8 mouse cellular contexts compared by ENCODE assay signal in the genomic region with DNA sequence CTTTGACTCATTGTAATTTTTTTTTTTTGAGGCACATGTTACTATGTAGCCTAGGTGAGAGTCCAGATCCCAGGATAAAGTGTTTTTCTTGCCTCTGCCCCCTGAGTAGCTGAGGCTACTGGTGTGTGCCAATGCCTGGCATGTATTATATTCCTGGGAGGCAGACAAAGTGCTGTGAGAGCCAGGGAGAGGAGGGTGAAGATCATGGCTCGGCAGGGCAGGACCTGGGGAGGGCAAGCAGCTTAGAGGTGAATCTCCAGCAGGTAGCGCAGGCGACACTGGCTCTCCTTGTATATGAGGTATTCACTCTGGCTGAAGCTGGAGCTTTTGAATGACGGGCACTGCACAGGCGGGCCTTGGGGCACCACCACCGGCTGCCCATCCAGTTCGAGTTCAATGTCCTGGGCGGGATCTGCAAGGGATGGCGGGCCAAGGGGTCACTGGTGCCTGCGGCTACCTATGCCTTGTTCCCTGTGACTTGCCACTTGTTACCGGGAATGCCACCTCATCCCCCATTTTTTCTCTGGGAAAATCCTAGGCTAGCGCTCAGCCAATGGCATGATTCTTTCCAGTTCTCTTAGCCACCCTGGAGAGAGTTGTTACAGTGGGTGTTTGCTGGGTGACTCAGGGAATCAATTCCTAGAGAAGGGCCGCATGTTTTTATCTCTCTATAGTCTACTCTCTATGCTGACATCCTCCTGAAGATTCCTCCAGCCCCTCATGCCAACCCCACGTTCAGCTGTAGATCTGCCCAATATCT. TPM values are rescaled to one million over a fixed set of nuclear protein-coding genes. Genes with fewer than 3 reads are reported as not detected.
DNase-seq lines count a peak whose midpoint lies in the region; ATAC-seq lines count a peak whose summit lies in the region.

No protein-coding gene starts in this region.

- H3K27ac ChIP-seq in embryonic facial prominence, embryonic 14.5 days (replicated peaks; ENCODE audit: low read depth, low read length) = no peak overlapping the region
- no peak overlapping the region for H3K27ac ChIP-seq in liver, embryonic 13.5 days
- H3K27ac ChIP-seq in forebrain, embryonic 16.5 days (ENCODE audit: low read length) = no peak overlapping the region

- WGBS in embryonic facial prominence, embryonic 14.5 days = 63% methylated on average over 14 of the region's 14 CpGs
- 68% methylated on average over 14 of the region's 14 CpGs for WGBS in liver, embryonic 13.5 days (ENCODE audit: insufficient replicate concordance)
- WGBS in forebrain, embryonic 16.5 days = 59% methylated on average over 14 of the region's 14 CpGs

- H3K9me3 ChIP-seq in embryonic facial prominence, embryonic 14.5 days (ENCODE audit: control insufficient read depth, low read length) = no peaks in the 10 kb centered on the region
- no peaks in the 10 kb centered on the region for H3K9me3 ChIP-seq in liver, embryonic 13.5 days (replicated peaks)
- H3K9me3 ChIP-seq in forebrain, embryonic 16.5 days (ENCODE audit: control insufficient read depth, low read length) = no peaks in the 10 kb centered on the region

- no peak overlapping the region for H3K9ac ChIP-seq in embryonic facial prominence, embryonic 14.5 days (ENCODE audit: low read depth, low read length)
- no peak overlapping the region for H3K9ac ChIP-seq in liver, embryonic 13.5 days
- no peak overlapping the region for H3K9ac ChIP-seq in forebrain, embryonic 16.5 days (replicated peaks; ENCODE audit: low read depth, low read length)

- H3K27me3 ChIP-seq in embryonic facial prominence, embryonic 14.5 days (replicated peaks; ENCODE audit: control insufficient read depth, insufficient read depth, low read length) = no peaks in the 10 kb centered on the region
- H3K27me3 ChIP-seq in liver, embryonic 13.5 days = peaks cover 8% of the 10 kb centered on the region
- no peaks in the 10 kb centered on the region for H3K27me3 ChIP-seq in forebrain, embryonic 16.5 days (replicated peaks; ENCODE audit: control insufficient read depth, insufficient read depth, low read length)

- DNase-seq in cerebellum, adult 11 months = peak; percentile 19
- DNase-seq in left cerebral cortex, adult 8-10 months (ENCODE audit: low spot score in 2 of 2) = peak; percentile 2 to 16
- DNase-seq in left cerebral cortex, adult 18-20 months (ENCODE audit: low spot score in 2 of 2) = no peak
- DNase-seq in embryonic facial prominence, embryonic 14.5 days (ENCODE audit: low spot score) = no peak
- DNase-seq in liver, embryonic 13.5 days = no peak
- no peak for DNase-seq in urinary bladder, adult 2 months (ENCODE audit: low spot score)

- no peak overlapping the region for H3K4me3 ChIP-seq in embryonic facial prominence, embryonic 14.5 days (ENCODE audit: low read depth, low read length)
- H3K4me3 ChIP-seq in liver, embryonic 13.5 days (replicated peaks) = no peak overlapping the region
- no peak overlapping the region for H3K4me3 ChIP-seq in forebrain, embryonic 16.5 days (replicated peaks; ENCODE audit: low read length)

- H3K4me2 ChIP-seq in embryonic facial prominence, embryonic 14.5 days (ENCODE audit: low read depth, low read length) = peak overlapping the region; percentile 9; the same call in 1 of the 2 replicates
- 0 out of 2 replicates have a peak overlapping the region, but pooled peaks have one; percentile 13 for H3K4me2 ChIP-seq in liver, embryonic 13.5 days
- H3K4me2 ChIP-seq in forebrain, embryonic 16.5 days (ENCODE audit: low read length) = no peak overlapping the region

- peaks cover 5% of the 10 kb centered on the region; the same call in 1 of the 2 replicates for H3K4me1 ChIP-seq in embryonic facial prominence, embryonic 14.5 days (ENCODE audit: control insufficient read depth, insufficient read depth, low read length)
- H3K4me1 ChIP-seq in liver, embryonic 13.5 days (replicated peaks) = peaks cover 27% of the 10 kb centered on the region
- H3K4me1 ChIP-seq in forebrain, embryonic 16.5 days (replicated peaks; ENCODE audit: control insufficient read depth, insufficient read depth, low read length) = 0 out of 2 replicates have a peak, but pooled peaks cover 3% of the 10 kb centered on the region

- H3K36me3 ChIP-seq in embryonic facial prominence, embryonic 14.5 days (ENCODE audit: control insufficient read depth, insufficient read depth, low read length) = no peaks in the 10 kb centered on the region
- H3K36me3 ChIP-seq in liver, embryonic 13.5 days = no peaks in the 10 kb centered on the region
- no peaks in the 10 kb centered on the region for H3K36me3 ChIP-seq in forebrain, embryonic 16.5 days (ENCODE audit: control insufficient read depth, insufficient read depth)

- no peak for ATAC-seq in cerebellum, adult (ENCODE audit: insufficient number of reproducible peaks, low FRiP score, low TSS enrichment)
- no peak for ATAC-seq in embryonic facial prominence, embryonic 14.5 days (ENCODE audit: low read depth)
- ATAC-seq in liver, embryonic 13.5 days (ENCODE audit: low read depth) = no peak
- no peak for ATAC-seq in forebrain, embryonic 16.5 days

RNA-seq across cellular contexts. Expression of a gene that starts 4.6 kb away (rescaled TPM):
- 10 to 100 TPM; 26.9 to 47.9 (median 32.8) TPM for total RNA-seq in left cerebral cortex, adult 8-10 months (2022)
- total RNA-seq in left cerebral cortex, adult 18-20 months (2021) = 10 to 100 TPM; 29.3 to 38.7 TPM
- polyA plus RNA-seq in embryonic facial prominence, embryonic 14.5 days (2014; fragmentation: Nextera tagmentation; extraction: Ambion mirVana) = 35.0 and 43.5 TPM in 2 replicates
- polyA plus RNA-seq in liver, embryonic 13.5 days (2015; fragmentation: Nextera tagmentation; extraction: Ambion mirVana) = 44.2 and 47.6 TPM in 2 replicates
- polyA plus RNA-seq in urinary bladder, adult 2 months (2012; rRNA removed) = 30.6 and 31.0 TPM in 2 replicates
- polyA plus RNA-seq in forebrain, embryonic 16.5 days (2015; fragmentation: Nextera tagmentation; extraction: Ambion mirVana) = 53.6 and 62.5 TPM in 2 replicates

RNA-seq across cellular contexts. Expression of a gene that starts 5.4 kb away (rescaled TPM):
- 10 to 100 TPM; 11.7 to 15.6 (median 12.7) TPM for total RNA-seq in left cerebral cortex, adult 8-10 months (2022)
- 1 to 10 TPM; 9.0 to 9.6 TPM for total RNA-seq in left cerebral cortex, adult 18-20 months (2021)
- polyA plus RNA-seq in embryonic facial prominence, embryonic 14.5 days (2014; fragmentation: Nextera tagmentation; extraction: Ambion mirVana) = 0.36 and 0.60 TPM in 2 replicates
- 0.09 TPM in 1 of 2 replicates, not detected in the other for polyA plus RNA-seq in liver, embryonic 13.5 days (2015; fragmentation: Nextera tagmentation; extraction: Ambion mirVana)
- 0.29 and 0.33 TPM in 2 replicates for polyA plus RNA-seq in urinary bladder, adult 2 months (2012; rRNA removed)
- 0.48 and 0.72 TPM in 2 replicates for polyA plus RNA-seq in forebrain, embryonic 16.5 days (2015; fragmentation: Nextera tagmentation; extraction: Ambion mirVana)

RNA-seq across cellular contexts. Expression of a gene that starts 5.6 kb away (rescaled TPM):
- total RNA-seq in left cerebral cortex, adult 8-10 months (2022) = 1 to 10 TPM; 6.1 to 7.8 (median 7.0) TPM
- 1 to 10 TPM; 5.2 to 5.5 TPM for total RNA-seq in left cerebral cortex, adult 18-20 months (2021)
- 5.5 and 6.2 TPM in 2 replicates for polyA plus RNA-seq in embryonic facial prominence, embryonic 14.5 days (2014; fragmentation: Nextera tagmentation; extraction: Ambion mirVana)
- 0.71 and 0.75 TPM in 2 replicates for polyA plus RNA-seq in liver, embryonic 13.5 days (2015; fragmentation: Nextera tagmentation; extraction: Ambion mirVana)
- polyA plus RNA-seq in urinary bladder, adult 2 months (2012; rRNA removed) = 70.2 and 82.3 TPM in 2 replicates
- polyA plus RNA-seq in forebrain, embryonic 16.5 days (2015; fragmentation: Nextera tagmentation; extraction: Ambion mirVana) = 0.55 and 0.70 TPM in 2 replicates

RNA-seq across cellular contexts. Expression of a gene that starts 18.1 kb away (rescaled TPM):
- 100 to 1,000 TPM; 201 to 223 (median 211) TPM for total RNA-seq in left cerebral cortex, adult 8-10 months (2022)
- 100 to 1,000 TPM; 207 to 212 TPM for total RNA-seq in left cerebral cortex, adult 18-20 months (2021)
- polyA plus RNA-seq in embryonic facial prominence, embryonic 14.5 days (2014; fragmentation: Nextera tagmentation; extraction: Ambion mirVana) = 90.2 and 101 TPM in 2 replicates
- polyA plus RNA-seq in liver, embryonic 13.5 days (2015; fragmentation: Nextera tagmentation; extraction: Ambion mirVana) = 12.7 and 13.2 TPM in 2 replicates
- polyA plus RNA-seq in urinary bladder, adult 2 months (2012; rRNA removed) = 42.5 and 47.9 TPM in 2 replicates
- 221 and 249 TPM in 2 replicates for polyA plus RNA-seq in forebrain, embryonic 16.5 days (2015; fragmentation: Nextera tagmentation; extraction: Ambion mirVana)

RNA-seq across cellular contexts. Expression of a gene that starts 23.7 kb away (rescaled TPM):
- 10 to 100 TPM; 31.7 to 35.8 (median 34.5) TPM for total RNA-seq in left cerebral cortex, adult 8-10 months (2022)
- total RNA-seq in left cerebral cortex, adult 18-20 months (2021) = 10 to 100 TPM; 35.3 to 36.5 TPM
- 60.9 and 66.1 TPM in 2 replicates for polyA plus RNA-seq in embryonic facial prominence, embryonic 14.5 days (2014; fragmentation: Nextera tagmentation; extraction: Ambion mirVana)
- polyA plus RNA-seq in liver, embryonic 13.5 days (2015; fragmentation: Nextera tagmentation; extraction: Ambion mirVana) = 24.4 and 26.3 TPM in 2 replicates
- polyA plus RNA-seq in urinary bladder, adult 2 months (2012; rRNA removed) = 44.9 and 46.9 TPM in 2 replicates
- 72.3 and 81.9 TPM in 2 replicates for polyA plus RNA-seq in forebrain, embryonic 16.5 days (2015; fragmentation: Nextera tagmentation; extraction: Ambion mirVana)

Comparison
In these comparisons a context has a peak if more than half of its experiments do, and no peak if none do; other contexts are left out.
1. DNase-seq: peak in cerebellum, adult 11 months (single experiment) and left cerebral cortex, adult 8-10 months (2 of 2); none in left cerebral cortex, adult 18-20 months (0 of 2), embryonic facial prominence, embryonic 14.5 days (single experiment), liver, embryonic 13.5 days (single experiment) and urinary bladder, adult 2 months (single experiment).